Mouse (Mus musculus): ENCODE results near the gene Prkcd.
"Not testable (repeated sequence)": the region's sequence is repeated elsewhere in the genome, so short reads cannot be mapped to it uniquely, and the experiment has no call there.

Gene Prkcd

GRCm38 (mm10) chr14:30608176-30608575 lies 17.8 kb downstream of the Prkcd start:
- no peak for DNase-seq (ENCODE audit: low spot score in 2 of 2)

- DNase-seq (ENCODE audit: low spot score in 2 of 2): no peak
Observed at GRCm38 (mm10) chr14:30607696-30608095, 18.3 kb downstream of the Prkcd start.

GRCm38 (mm10) chr14:30606817-30607216 lies 19.2 kb downstream of the Prkcd start:
- no peak for DNase-seq (ENCODE audit: low spot score in 2 of 2)

- DNase-seq (ENCODE audit: low spot score in 2 of 2): no peak
Observed at GRCm38 (mm10) chr14:30597142-30597541, 28.9 kb downstream of the Prkcd start.

- no peak for DNase-seq (ENCODE audit: low spot score in 2 of 2)
Observed at GRCm38 (mm10) chr14:30596407-30596806, 29.6 kb downstream of the Prkcd start.

GRCm38 (mm10) chr14:30595576-30596313 lies 30.3 kb downstream of the Prkcd start:
- no peak for DNase-seq (ENCODE audit: low spot score in 2 of 2)

GRCm38 (mm10) chr14:30594092-30594695 lies 31.8 kb downstream of the Prkcd start:
- no peak for DNase-seq (ENCODE audit: low spot score in 2 of 2)

GRCm38 (mm10) chr14:30593279-30594091 lies 32.5 kb downstream of the Prkcd start:
- DNase-seq (ENCODE audit: low spot score in 2 of 2): peak; percentile 44

GRCm38 (mm10) chr14:30591417-30591816 lies 34.6 kb downstream of the Prkcd start:
- peak; percentile 63 to 75 for DNase-seq (ENCODE audit: low spot score in 2 of 2)

- no peak for DNase-seq (ENCODE audit: low spot score in 2 of 2)
Observed at GRCm38 (mm10) chr14:30590918-30591317, 35.1 kb downstream of the Prkcd start.

- DNase-seq (ENCODE audit: low spot score in 2 of 2): no peak
Observed at GRCm38 (mm10) chr14:30590041-30590645, 35.9 kb downstream of the Prkcd start.

GRCm38 (mm10) chr14:30586780-30587461 lies 39.1 kb downstream of the Prkcd start:
- DNase-seq (ENCODE audit: low spot score in 2 of 2): no peak

- no peak for DNase-seq (ENCODE audit: low spot score in 2 of 2)
Observed at GRCm38 (mm10) chr14:30585323-30585722, 40.7 kb downstream of the Prkcd start.

GRCm38 (mm10) chr14:30584497-30585251 lies 41.3 kb downstream of the Prkcd start:
- no peak for DNase-seq (ENCODE audit: low spot score in 2 of 2)

- DNase-seq (ENCODE audit: low spot score in 2 of 2): no peak
Observed at GRCm38 (mm10) chr14:30584077-30584476, 41.9 kb downstream of the Prkcd start.

- DNase-seq (ENCODE audit: low spot score in 2 of 2): no peak
Observed at GRCm38 (mm10) chr14:30581238-30581637, 44.8 kb downstream of the Prkcd start.

- no peak for DNase-seq (ENCODE audit: low spot score in 2 of 2)
Observed at GRCm38 (mm10) chr14:30579882-30580281, 46.1 kb downstream of the Prkcd start.

GRCm38 (mm10) chr14:30579180-30579579 lies 46.8 kb downstream of the Prkcd start:
- DNase-seq (ENCODE audit: low spot score in 2 of 2): no peak

- not testable (repeated sequence) for DNase-seq (ENCODE audit: low spot score in 2 of 2)
Observed at GRCm38 (mm10) chr14:30577303-30578062, 48.5 kb downstream of the Prkcd start.

GRCm38 (mm10) chr14:30576260-30576659 lies 49.8 kb downstream of the Prkcd start:
- no peak for DNase-seq (ENCODE audit: low spot score in 2 of 2)
